Mouse (Mus musculus) R1 (cell line): ENCODE measurements around the gene Xrcc6.

Experiments used
- DNase-seq: peaks from one replicate; pipeline ENCODE4 v3.0.0-alpha.2; 2018; ENCODE audit warnings: low read depth, low spot score

Xrcc6 gene

GRCm38 (mm10) chr15:81966062-81966829 is 21.4 kb upstream of the Xrcc6 start:
- no peak for DNase-seq

DNA sequence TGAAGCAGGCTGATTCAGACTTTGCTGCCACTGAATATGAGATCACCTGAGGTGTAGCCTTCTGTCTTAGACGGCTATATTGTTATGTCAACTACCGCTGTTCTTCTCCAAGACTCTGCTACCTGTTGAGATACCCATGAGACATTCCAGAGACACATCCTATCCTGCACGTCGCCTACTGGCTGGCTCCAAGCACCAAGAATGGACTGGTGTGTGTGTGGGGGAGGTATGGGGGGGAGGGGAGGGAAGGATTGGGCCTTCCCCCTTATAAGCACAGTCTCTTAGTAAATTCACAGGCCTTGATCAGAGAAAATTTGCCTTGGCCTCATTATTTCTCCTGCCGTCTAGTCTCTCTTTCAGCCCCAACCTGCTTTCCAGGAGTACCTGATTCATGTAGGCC is 19.8 kb upstream of the Xrcc6 start:
- peak; percentile 85 for DNase-seq

DNA sequence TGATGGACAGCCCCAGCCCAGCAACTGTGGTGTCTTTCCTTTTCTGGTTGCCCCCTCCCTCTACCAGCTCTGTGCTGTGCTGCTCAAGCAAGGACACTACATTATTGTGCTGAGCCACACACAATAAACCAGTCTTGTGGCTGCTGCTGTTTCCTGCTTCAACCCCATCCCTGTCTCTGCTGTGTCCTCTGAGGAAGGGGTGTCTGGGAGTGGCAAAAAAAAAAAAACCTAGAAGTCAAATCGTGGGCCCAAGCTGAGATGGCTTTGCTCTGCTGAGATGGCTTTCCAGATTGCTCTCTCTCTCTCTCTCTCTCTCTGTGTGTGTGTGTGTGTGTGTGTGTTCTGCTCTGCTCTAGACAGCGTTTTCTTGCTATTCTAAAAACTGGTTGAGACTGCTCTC is 19.2 kb upstream of the Xrcc6 start:
- DNase-seq: peak; percentile 48

GRCm38 (mm10) chr15:81969173-81969572 is 18.5 kb upstream of the Xrcc6 start:
- peak; percentile 95 for DNase-seq

DNA sequence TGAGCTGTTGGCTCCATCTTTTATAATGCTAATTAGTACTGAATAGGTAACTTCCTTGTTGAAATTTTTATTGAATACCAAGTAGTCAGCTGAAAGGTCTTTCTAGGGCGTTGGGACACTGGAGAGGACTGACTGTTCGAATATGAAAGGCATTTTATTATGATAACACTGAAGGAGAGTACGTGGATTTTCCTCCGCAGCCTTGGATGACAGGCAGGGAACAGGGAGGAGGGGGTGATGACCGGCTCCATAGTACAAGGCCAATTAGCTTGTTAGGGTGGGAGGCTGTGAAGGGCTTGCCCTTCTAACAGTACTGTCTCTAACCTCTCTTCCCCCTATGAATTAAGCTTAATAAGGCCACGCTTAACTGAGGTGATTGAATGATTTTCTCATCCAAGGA is 18.0 kb upstream of the Xrcc6 start:
- peak; percentile 88 for DNase-seq

DNA sequence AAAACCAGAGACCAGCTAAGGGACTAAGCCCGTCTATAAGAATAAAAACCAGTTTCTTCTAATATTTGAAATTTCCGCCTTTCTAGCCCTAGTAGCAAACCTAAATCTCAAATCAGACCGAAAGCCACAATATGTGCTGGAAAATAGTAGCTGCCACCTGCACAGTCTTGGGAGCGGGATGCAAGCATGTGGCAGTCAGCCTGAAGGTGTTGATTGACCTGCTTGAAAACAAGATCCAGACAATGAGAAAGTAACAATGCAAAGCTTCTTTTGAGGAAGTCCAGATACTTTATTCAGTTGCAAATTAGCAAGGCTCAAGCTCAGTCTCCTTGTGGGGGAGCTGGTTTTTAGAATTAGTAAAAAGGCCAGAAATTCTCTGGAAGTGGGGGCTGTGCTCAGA is 17.1 kb upstream of the Xrcc6 start:
- peak; percentile 84 for DNase-seq

DNA sequence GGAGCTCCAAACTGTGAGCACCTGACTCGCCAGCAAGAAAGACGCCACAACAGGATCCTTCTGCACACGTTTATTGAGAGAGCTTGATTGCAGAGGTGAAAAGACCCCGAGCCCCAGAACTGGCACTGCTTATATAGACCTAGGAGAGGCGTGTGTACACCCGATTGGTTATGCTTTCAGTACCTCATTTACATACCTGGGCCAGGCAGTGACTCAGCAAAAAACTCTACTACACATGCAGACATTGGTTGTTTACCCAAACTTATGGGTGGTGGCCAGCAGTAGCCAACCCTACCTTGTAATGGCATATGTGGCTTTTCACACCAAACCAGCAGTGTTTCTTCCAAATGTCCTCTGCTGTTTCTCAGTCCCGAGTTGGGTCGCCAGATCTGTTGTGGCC is 12.5 kb upstream of the Xrcc6 start:
- DNase-seq: peak; percentile 81

- peak; percentile 79 for DNase-seq
Measured at GRCm38 (mm10) chr15:81980321-81980720, 7.3 kb upstream of the Xrcc6 start, which contains the start of gene 1700029P11Rik. Gene 1700029P11Rik (plus strand): TSS chr15:81980540.

DNA sequence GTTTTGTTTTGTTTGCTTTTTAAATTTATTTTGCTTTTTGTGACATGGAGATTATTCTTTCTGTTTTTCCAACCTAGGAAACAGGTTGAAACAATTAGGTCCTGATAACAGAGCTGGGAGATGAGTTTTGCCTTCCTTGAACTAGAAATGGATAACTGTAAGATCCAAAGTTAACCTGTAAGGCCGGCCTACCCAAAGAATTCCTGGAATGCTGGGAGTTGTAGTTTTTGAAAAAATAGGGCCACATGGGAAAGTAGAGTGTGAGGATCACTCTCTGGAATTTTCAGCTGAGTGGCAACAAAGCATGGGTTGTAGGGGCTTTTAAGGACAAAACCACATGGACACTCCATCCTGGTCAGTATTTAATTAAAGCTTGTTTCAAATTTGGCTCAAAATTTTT is 5.5 kb upstream of the Xrcc6 start:
- DNase-seq: peak; percentile 60

DNA sequence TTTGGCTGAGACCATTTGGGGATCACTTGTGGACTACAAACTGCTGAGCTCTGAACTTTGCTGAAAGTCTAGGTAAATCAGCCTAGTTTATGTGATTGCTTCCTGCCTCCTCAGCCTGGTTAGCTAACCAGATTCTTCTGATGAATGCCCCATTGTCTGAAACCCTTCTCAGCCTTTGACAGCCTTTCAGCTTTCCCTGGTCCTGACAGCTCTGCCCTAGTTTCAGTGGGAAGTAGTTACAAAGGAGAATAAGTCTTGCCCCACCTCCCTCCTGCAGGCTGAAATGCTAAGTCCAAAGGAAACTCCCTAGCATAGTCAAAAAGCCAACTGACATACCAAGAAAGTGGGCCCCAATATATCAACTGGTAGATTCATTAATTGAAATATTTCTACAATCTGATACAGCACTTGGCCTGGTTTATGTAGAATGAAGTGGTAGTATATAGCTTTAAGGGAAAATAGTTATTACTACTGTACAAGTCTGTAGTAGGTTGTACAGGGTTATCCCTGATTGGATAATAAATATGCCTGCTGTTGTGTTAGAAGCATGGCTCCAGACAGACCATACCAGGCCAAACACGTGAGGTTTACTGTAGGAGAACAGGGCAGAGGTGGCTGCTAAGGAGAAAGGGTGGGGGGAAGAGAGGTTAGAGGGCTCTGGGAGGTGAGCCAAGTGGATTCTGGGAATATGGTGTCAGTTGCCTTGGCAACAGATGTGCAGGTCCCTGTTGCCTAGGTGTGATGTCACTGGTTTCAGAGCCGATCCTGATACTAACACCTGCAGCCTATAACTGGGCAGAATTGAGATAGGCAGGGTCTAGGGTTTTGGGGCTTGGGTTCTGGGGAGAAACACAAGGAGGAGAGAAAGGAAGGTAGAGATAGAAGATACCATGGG is 2.1 kb upstream of the Xrcc6 start:
- DNase-seq: peak; percentile 60

DNA sequence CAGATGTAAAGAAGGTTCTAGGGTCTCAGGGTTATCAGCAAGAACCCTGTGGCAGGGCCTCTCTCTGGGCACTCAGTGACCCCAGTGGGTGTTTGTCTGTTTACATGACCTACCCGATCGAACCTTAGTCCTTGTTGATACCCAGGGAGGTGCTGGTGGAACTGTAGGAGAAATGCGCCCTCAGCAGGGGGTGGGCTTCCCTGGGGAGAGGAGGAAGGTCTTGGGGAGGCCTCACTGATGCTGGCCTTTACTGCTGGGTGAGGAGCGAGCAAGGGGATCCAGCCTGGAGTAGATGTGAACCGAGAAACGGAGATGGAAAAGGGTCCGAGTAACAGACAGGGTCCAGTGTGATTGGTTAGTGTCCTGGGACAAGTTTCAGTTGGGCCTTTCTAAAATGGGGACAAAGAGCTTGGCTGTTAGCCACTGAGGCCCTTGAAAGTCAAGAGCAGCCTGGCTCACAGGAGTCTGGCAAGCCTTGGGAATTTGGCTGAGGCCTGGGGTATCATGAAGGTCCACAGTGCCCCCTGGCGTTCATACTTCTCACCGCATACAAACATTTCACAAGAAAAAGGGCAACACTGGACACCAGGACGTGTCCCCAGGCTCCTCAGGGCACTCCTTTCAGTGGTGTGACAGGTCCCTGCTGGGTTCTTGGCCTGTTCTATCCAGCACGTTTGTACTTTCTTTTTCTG is 1.9 kb downstream of the Xrcc6 start:
- peak; percentile 87 for DNase-seq

GRCm38 (mm10) chr15:81990549-81990948 is 2.9 kb downstream of the Xrcc6 start:
- no peak for DNase-seq

- DNase-seq: no peak
Measured at GRCm38 (mm10) chr15:81993992-81994391, 6.4 kb downstream of the Xrcc6 start.

GRCm38 (mm10) chr15:82004257-82004656 is 16.6 kb downstream of the Xrcc6 start:
- no peak for DNase-seq

- no peak for DNase-seq
Measured at GRCm38 (mm10) chr15:82011947-82012346, 24.3 kb downstream of the Xrcc6 start.

DNA sequence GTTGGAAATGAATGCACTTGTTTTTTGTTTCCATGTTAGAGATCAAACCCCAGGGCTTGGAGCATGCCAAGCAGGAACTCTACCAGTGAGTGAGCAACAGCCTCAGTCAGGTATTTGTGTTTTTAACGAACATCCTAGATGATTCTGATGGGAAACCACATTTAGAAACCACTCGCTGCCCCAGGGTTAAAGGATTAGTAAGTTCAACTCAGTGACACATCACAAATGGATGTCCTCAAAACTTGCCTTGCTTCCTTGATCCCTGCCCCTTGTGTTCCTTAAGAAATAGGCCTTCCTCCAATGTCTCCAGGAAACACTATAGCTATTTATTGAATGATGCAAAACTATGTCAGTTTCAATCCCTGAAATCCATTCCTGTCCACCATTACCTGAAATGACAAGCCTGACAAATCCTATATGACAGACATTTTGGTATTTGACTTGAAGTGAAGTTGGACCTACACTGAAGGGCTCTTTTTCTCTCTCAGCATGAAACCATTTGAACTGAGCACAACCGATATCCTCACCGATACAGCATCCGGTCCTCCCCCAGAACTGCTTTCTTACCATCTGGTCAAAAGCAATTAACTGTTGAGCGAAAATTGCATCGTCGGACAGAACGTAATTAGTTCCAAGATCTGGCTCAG is 27.2 kb downstream of the Xrcc6 start:
- DNase-seq: no peak

- peak; percentile 46 for DNase-seq
Measured at GRCm38 (mm10) chr15:82015392-82016100, 27.9 kb downstream of the Xrcc6 start.

GRCm38 (mm10) chr15:82016101-82016808 is 28.6 kb downstream of the Xrcc6 start:
- peak; percentile 99 for DNase-seq

GRCm38 (mm10) chr15:82016830-82017229 is 29.2 kb downstream of the Xrcc6 start:
- no peak for DNase-seq

DNA sequence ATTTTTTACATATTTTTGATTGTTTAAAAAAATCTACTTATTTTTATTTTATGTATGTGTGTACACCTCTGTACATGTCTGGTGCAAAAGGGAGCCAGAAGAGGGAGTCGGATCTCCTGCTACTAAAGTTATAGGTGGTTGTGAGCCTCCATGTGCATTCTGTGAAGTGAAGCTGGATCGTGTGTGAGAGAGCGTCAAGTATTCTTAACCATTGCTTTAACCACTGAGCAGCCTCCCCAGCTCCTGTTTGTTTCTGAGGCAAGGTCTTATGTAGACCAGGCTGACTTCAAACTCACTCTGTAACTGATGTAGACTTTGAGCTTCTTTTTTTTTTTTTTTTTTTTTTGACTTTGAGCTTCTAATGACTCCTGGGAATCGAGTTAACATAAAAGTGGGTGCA is 29.8 kb downstream of the Xrcc6 start:
- DNase-seq: no peak
